22 mouse cellular contexts compared by ENCODE assay signal in the genomic region with DNA sequence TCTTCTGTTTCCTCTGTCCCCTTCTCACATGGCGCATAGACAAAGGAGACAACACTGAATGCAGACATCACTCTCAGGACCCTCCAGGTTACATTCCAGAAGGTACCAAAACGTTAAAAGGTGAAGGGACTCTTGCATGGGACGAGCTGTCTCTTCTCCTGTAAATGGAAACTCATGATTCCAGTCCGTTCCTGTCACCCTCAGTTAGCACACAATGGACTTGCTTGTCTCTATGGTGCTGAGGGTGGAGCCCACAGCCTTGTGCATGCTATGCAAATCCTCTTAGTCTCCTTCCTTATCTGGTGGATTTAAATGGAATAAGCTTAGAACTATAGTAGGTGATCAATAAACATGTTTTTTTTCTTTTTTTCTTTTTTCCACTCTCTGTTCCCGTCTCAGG. TPM values are rescaled to one million over a fixed set of nuclear protein-coding genes. Genes with fewer than 3 reads are reported as not detected.
"Had no signal": no experiment of that assay in that cellular context is flagged by ENCODE, and none has a peak within 500 bp of the region (broad histone marks: within the 10 kb centered on the region; RNA-seq: fewer than 3 reads in every experiment).

No protein-coding gene starts in this region.

- H3K9me3 ChIP-seq: neural tube, embryonic 13.5 days; neural tube, embryonic 15.5 days; stomach, embryonic 15.5 days had no signal

- H3K27me3 ChIP-seq: stomach, embryonic 15.5 days had no signal

- H3K36me3 ChIP-seq: neural tube, embryonic 13.5 days; neural tube, embryonic 15.5 days; stomach, embryonic 15.5 days had no signal

- H3K27ac ChIP-seq: neural tube, embryonic 13.5 days; neural tube, embryonic 15.5 days; stomach, embryonic 15.5 days; stomach, postnatal 0 days had no signal

- H3K4me3 ChIP-seq: neural tube, embryonic 13.5 days; neural tube, embryonic 15.5 days; stomach, embryonic 15.5 days had no signal

- DNase-seq: retina, postnatal 1 day; right cerebral cortex, adult 18-20 months; right cerebral cortex, postnatal 14 days; right cerebral cortex, postnatal 25 days; right cerebral cortex, postnatal 4 days; spleen, adult 18-20 months; thymus, adult 18-20 months; thymus, adult 2 months; thymus, postnatal 14 days; thymus, postnatal 25 days; thymus, postnatal 36 days; thymus, postnatal 4 days had no signal

RNA-seq across cellular contexts. Expression of gene Prss39, which starts 28.4 kb away (rescaled TPM):
- polyA plus RNA-seq: neural tube, embryonic 13.5 days; neural tube, embryonic 14.5 days; neural tube, embryonic 15.5 days; small intestine, adult 2 months; stomach, embryonic 14.5 days; stomach, embryonic 15.5 days; stomach, embryonic 16.5 days; stomach, postnatal 0 days; thymus, postnatal 0 days; urinary bladder, adult 2 months had no signal
